In genomic region chr13:92609486-92610310, GRCm38 (mm10) we compare ENCODE assay signal across 8 mouse cellular contexts. TPM values are rescaled to one million over a fixed set of nuclear protein-coding genes. Genes with fewer than 3 reads are reported as not detected.
DNase-seq lines count a peak whose midpoint lies in the region; ATAC-seq lines count a peak whose summit lies in the region.

No protein-coding gene starts in this region.

- no peaks in the 10 kb centered on the region for H3K9me3 ChIP-seq in intestine, embryonic 14.5 days (ENCODE audit: control insufficient read depth, low read length)
- no peaks in the 10 kb centered on the region for H3K9me3 ChIP-seq in liver, embryonic 15.5 days (replicated peaks)
- H3K9me3 ChIP-seq in neural tube, embryonic 11.5 days (ENCODE audit: control insufficient read depth, low read length), result no peaks in the 10 kb centered on the region

- 15% methylated on average over 13 of the region's 13 CpGs for WGBS in intestine, embryonic 14.5 days
- WGBS in liver, embryonic 15.5 days (ENCODE audit: insufficient replicate concordance), result 5% methylated on average over 13 of the region's 13 CpGs
- 15% methylated on average over 13 of the region's 13 CpGs for WGBS in neural tube, embryonic 11.5 days

- DNase-seq in frontal cortex, postnatal 25 days (ENCODE audit: low spot score in 2 of 2), result no peak
- DNase-seq in gastrocnemius, postnatal 36 days, result peak; percentile 21 to 29
- DNase-seq in intestine, embryonic 14.5 days (ENCODE audit: low spot score), result peak; percentile 78
- DNase-seq in neural tube, embryonic 11.5 days (ENCODE audit: low spot score), result peak; percentile 21
- DNase-seq in urinary bladder, adult 2 months (ENCODE audit: low spot score), result peak; percentile 42

- peaks cover 27% of the 10 kb centered on the region for H3K4me1 ChIP-seq in intestine, embryonic 14.5 days (replicated peaks; ENCODE audit: control insufficient read depth, insufficient read depth, low read length)
- H3K4me1 ChIP-seq in liver, embryonic 15.5 days (replicated peaks), result peaks cover 39% of the 10 kb centered on the region
- H3K4me1 ChIP-seq in neural tube, embryonic 11.5 days (ENCODE audit: control insufficient read depth, insufficient read depth, low read length), result 0 out of 2 replicates have a peak, but pooled peaks cover 7% of the 10 kb centered on the region

- peak overlapping the region; percentile 92 for H3K27ac ChIP-seq in intestine, embryonic 14.5 days (ENCODE audit: low read depth)
- H3K27ac ChIP-seq in liver, embryonic 15.5 days (replicated peaks), result peak overlapping the region; percentile 96
- H3K27ac ChIP-seq in neural tube, embryonic 11.5 days (ENCODE audit: low read depth, low read length), result 0 out of 2 replicates have a peak overlapping the region, but pooled peaks have one; percentile 27

- ATAC-seq in frontal cortex, adult (ENCODE audit: low TSS enrichment), result peak; percentile 35
- peak; percentile 60 for ATAC-seq in common myeloid progenitor, adult 5-6 weeks (replicated peaks; ENCODE audit: low read depth, poor library complexity, severe bottlenecking)
- ATAC-seq in intestine, embryonic 14.5 days (replicated peaks; ENCODE audit: low FRiP score, low TSS enrichment, low read depth), result peak; percentile 20; the same call in 1 of the 2 replicates
- ATAC-seq in liver, embryonic 15.5 days (ENCODE audit: insufficient read depth), result no peak
- ATAC-seq in neural tube, embryonic 11.5 days (ENCODE audit: insufficient read depth, low FRiP score, low TSS enrichment), result no peak

- H3K4me2 ChIP-seq in intestine, embryonic 14.5 days (ENCODE audit: low read length), result peak overlapping the region; percentile 94
- peak overlapping the region; percentile 97 for H3K4me2 ChIP-seq in liver, embryonic 15.5 days
- peak overlapping the region; percentile 85 for H3K4me2 ChIP-seq in neural tube, embryonic 11.5 days (ENCODE audit: low read depth)

- H3K4me3 ChIP-seq in intestine, embryonic 14.5 days (ENCODE audit: low read depth, low read length), result peak overlapping the region; percentile 81
- H3K4me3 ChIP-seq in liver, embryonic 15.5 days (replicated peaks), result peak overlapping the region; percentile 95
- peak overlapping the region; percentile 73 for H3K4me3 ChIP-seq in neural tube, embryonic 11.5 days (ENCODE audit: low read depth, low read length)

- intact Hi-C loops in gastrocnemius, postnatal 36 days (cut with DNase I), result loop anchor here (5.0 kb wide), 1 partner anchor 38 kb away; no protein-coding TSS in a partner anchor

- H3K9ac ChIP-seq in intestine, embryonic 14.5 days (ENCODE audit: low read length), result peak overlapping the region; percentile 75
- peak overlapping the region; percentile 87 for H3K9ac ChIP-seq in liver, embryonic 15.5 days
- H3K9ac ChIP-seq in neural tube, embryonic 11.5 days (ENCODE audit: low read length), result no peak overlapping the region

- H3K36me3 ChIP-seq in intestine, embryonic 14.5 days (ENCODE audit: control insufficient read depth, insufficient read depth, low read length), result 0 out of 2 replicates have a peak, but pooled peaks cover 3% of the 10 kb centered on the region
- H3K36me3 ChIP-seq in liver, embryonic 15.5 days (replicated peaks), result peaks cover 6% of the 10 kb centered on the region; the same call in 1 of the 2 replicates
- no peaks in the 10 kb centered on the region for H3K36me3 ChIP-seq in neural tube, embryonic 11.5 days (ENCODE audit: control insufficient read depth, insufficient read depth, low read length)

- no peaks in the 10 kb centered on the region for H3K27me3 ChIP-seq in intestine, embryonic 14.5 days (replicated peaks; ENCODE audit: control insufficient read depth, insufficient read depth, low read length)
- H3K27me3 ChIP-seq in liver, embryonic 15.5 days, result no peaks in the 10 kb centered on the region
- no peaks in the 10 kb centered on the region for H3K27me3 ChIP-seq in neural tube, embryonic 11.5 days (ENCODE audit: control insufficient read depth, insufficient read depth, low read length)

RNA-seq across cellular contexts. Expression of gene Serinc5, which starts 1.2 kb away (rescaled TPM):
- 11.3 and 15.5 TPM in 2 replicates for total RNA-seq in common myeloid progenitor, adult 5-6 weeks (2017)
- 1 to 10 TPM; 4.1 to 4.4 TPM for total RNA-seq in gastrocnemius, postnatal 36 days (2021)
- polyA plus RNA-seq in intestine, embryonic 14.5 days (2014; fragmentation: Nextera tagmentation; extraction: Ambion mirVana), result 24.9 and 27.3 TPM in 2 replicates
- 17.3 and 20.1 TPM in 2 replicates for polyA plus RNA-seq in liver, embryonic 15.5 days (2015; fragmentation: Nextera tagmentation; extraction: Ambion mirVana)
- polyA plus RNA-seq in neural tube, embryonic 11.5 days (2014; fragmentation: Nextera tagmentation; extraction: Ambion mirVana), result 18.0 and 21.0 TPM in 2 replicates
- polyA plus RNA-seq in urinary bladder, adult 2 months (2012; rRNA removed), result 41.7 and 44.6 TPM in 2 replicates

RNA-seq across cellular contexts. Expression of gene Spz1, which starts 33.7 kb away (rescaled TPM):
- not detected in 2 replicates for total RNA-seq in common myeloid progenitor, adult 5-6 weeks (2017)
- total RNA-seq in gastrocnemius, postnatal 36 days (2021), result not detected
- polyA plus RNA-seq in intestine, embryonic 14.5 days (2014; fragmentation: Nextera tagmentation; extraction: Ambion mirVana), result not detected in 2 replicates
- not detected in 2 replicates for polyA plus RNA-seq in liver, embryonic 15.5 days (2015; fragmentation: Nextera tagmentation; extraction: Ambion mirVana)
- polyA plus RNA-seq in neural tube, embryonic 11.5 days (2014; fragmentation: Nextera tagmentation; extraction: Ambion mirVana), result not detected in 2 replicates
- not detected in 2 replicates for polyA plus RNA-seq in urinary bladder, adult 2 months (2012; rRNA removed)

Comparison
In these comparisons a context has a peak if more than half of its experiments do, and no peak if none do; other contexts are left out.
1. ATAC-seq: peak in frontal cortex, adult (single experiment), common myeloid progenitor, adult 5-6 weeks (single experiment) and intestine, embryonic 14.5 days (single experiment); none in liver, embryonic 15.5 days (single experiment) and neural tube, embryonic 11.5 days (single experiment).
2. DNase-seq: peak in gastrocnemius, postnatal 36 days (2 of 2), intestine, embryonic 14.5 days (single experiment), neural tube, embryonic 11.5 days (single experiment) and urinary bladder, adult 2 months (single experiment); none in frontal cortex, postnatal 25 days (0 of 2).
3. H3K27ac ChIP-seq: peak in every context shown above with its lines; median percentile 96 in liver, embryonic 15.5 days; 92 in intestine, embryonic 14.5 days; 27 in neural tube, embryonic 11.5 days.
4. Peak in every context shown above with its lines, with median percentiles within 50 percentile points of each other: H3K4me2 ChIP-seq and H3K4me3 ChIP-seq.